Mouse (Mus musculus): ENCODE measurements at regions not wholly inside any gene's neighbourhood (a gene's known extent, or its start where the extent isn't known, plus 50 kb on each side); places are given as distances from the start of the nearest gene placed in this dataset.

DNA sequence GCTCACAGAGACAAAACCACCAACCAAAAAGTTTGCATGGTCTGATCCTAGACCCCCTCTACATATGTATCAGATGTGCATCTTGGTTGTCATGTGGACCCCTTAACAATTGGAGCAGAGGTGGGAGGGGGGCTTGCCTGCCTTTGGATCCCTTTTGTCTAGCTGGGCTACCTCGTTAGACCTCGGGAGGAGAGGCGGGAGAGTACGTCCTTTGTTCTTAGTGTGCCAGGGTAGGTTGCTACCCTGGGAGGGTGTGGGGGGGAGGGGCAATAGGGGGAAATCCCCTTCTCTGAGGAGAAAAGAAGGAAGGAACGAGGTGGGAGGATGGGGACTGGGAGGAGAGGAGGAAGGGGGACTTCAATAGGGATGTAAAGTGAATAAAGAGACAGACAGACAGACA, 58.5 kb upstream of the Coch start:
- Histone ChIP-seq H3K4me1 (ENCODE audit: control insufficient read depth in 1 of 2, insufficient read depth in 2 of 2, low read length in 2 of 2) (no peaks in the 10 kb centered on the region), H3K27me3 (ENCODE audit: control insufficient read depth in 1 of 2, insufficient read depth in 2 of 2, low read length in 2 of 2) (peaks cover 0 to 2% of the 10 kb centered on the region in 2 experiments; a peak in 2 of 4 replicates), H3K4me3 (ENCODE audit: control insufficient read depth in 1 of 2, insufficient read depth in 1 of 2, low read depth in 2 of 2, low read length in 2 of 2) (no peak overlapping the region), H3K27ac (ENCODE audit: control insufficient read depth, low read depth, low read length) (no peak overlapping the region), H3K36me3 (ENCODE audit: control insufficient read depth in 1 of 2, insufficient read depth in 2 of 2, low read length in 2 of 2) (no peaks in the 10 kb centered on the region), H3K9me3 (replicated peaks; ENCODE audit: insufficient read depth, low read length) (no peaks in the 10 kb centered on the region), H3K79me2 (ENCODE audit: control insufficient read depth, insufficient read depth, low read length, poor library complexity) (no peaks in the 10 kb centered on the region), H3K9ac (ENCODE audit: control insufficient read depth, low read depth, low read length, poor library complexity, severe bottlenecking) (no peak overlapping the region)
- TF ChIP-seq MYB (IDR thresholded peaks at IDR 0.05; ENCODE audit: low read depth, low read length) (no peak), ELF1 (IDR thresholded peaks at IDR 0.05; ENCODE audit: low read depth, low read length) (no peak), MXI1 (IDR thresholded peaks at IDR 0.05; ENCODE audit: low read depth, low read length) (no peak), BHLHE40 (IDR thresholded peaks at IDR 0.05; ENCODE audit: borderline replicate concordance, low read depth, low read length) (no peak), GABPA (IDR thresholded peaks at IDR 0.05; ENCODE audit: low read depth, low read length) (no peak), MAFK (IDR thresholded peaks at IDR 0.05; ENCODE audit: borderline replicate concordance, low read depth, low read length) (no peak), MYC (IDR thresholded peaks at IDR 0.05; ENCODE audit: low read depth, low read length) (no peak), ZMIZ1 (IDR thresholded peaks at IDR 0.05; ENCODE audit: low read depth, low read length) (no peak)
- no peak for DNase-seq (ENCODE audit: low read depth, low spot score)

DNA sequence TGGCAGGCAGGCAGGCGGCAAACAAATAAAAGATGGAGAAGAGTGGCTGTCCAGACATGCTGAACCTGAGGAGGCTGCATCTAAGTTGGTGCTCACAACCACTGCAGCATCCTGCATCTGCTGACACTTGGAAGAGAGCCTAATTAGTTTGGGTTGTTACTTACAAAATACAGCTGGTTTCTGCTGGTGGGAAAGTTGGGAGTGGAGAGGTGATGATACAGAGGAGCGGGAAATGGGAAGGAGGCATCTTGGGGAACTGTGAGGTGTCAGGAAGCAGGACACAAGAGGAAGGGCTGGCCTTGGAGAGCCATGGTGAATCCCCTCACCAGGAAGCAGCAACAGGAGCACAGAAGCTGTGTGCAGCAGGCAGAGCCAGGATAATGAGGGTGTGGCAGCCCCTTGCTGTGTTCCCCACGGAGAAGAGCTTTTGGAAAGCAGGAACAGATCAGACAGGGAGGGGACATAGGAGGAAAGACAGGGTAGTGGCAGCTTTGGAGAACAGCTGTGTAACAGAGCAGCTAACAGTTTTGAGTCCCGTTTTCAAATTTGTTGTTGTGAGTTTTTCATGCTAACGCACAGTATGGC, 58.0 kb upstream of the Coch start:
- Histone ChIP-seq H3K27me3 (ENCODE audit: control insufficient read depth in 1 of 2, insufficient read depth in 2 of 2, low read length in 2 of 2) (peaks cover 0 to 2% of the 10 kb centered on the region in 2 experiments; a peak in 2 of 4 replicates), H3K79me2 (ENCODE audit: control insufficient read depth, insufficient read depth, low read length, poor library complexity) (no peaks in the 10 kb centered on the region), H3K9ac (ENCODE audit: control insufficient read depth, low read depth, low read length, poor library complexity, severe bottlenecking) (no peak overlapping the region), H3K27ac (ENCODE audit: control insufficient read depth, low read depth, low read length) (no peak overlapping the region), H3K36me3 (ENCODE audit: control insufficient read depth in 1 of 2, insufficient read depth in 2 of 2, low read length in 2 of 2) (no peaks in the 10 kb centered on the region), H3K4me3 (ENCODE audit: control insufficient read depth in 1 of 2, insufficient read depth in 1 of 2, low read depth in 2 of 2, low read length in 2 of 2) (no peak overlapping the region), H3K9me3 (replicated peaks; ENCODE audit: insufficient read depth, low read length) (no peaks in the 10 kb centered on the region), H3K4me1 (ENCODE audit: control insufficient read depth in 1 of 2, insufficient read depth in 2 of 2, low read length in 2 of 2) (no peaks in the 10 kb centered on the region)
- TF ChIP-seq CHD1 (IDR thresholded peaks at IDR 0.05; ENCODE audit: low read depth, low read length) (no peak), USF1 (IDR thresholded peaks at IDR 0.05; ENCODE audit: low read depth, low read length) (no peak), SMC3 (IDR thresholded peaks at IDR 0.05; ENCODE audit: low read depth, low read length) (no peak), KAT2A (conservative IDR thresholded peaks at IDR 0.05; ENCODE audit: low read depth, low read length) (no peak), RAD21 (IDR thresholded peaks at IDR 0.05; ENCODE audit: low read depth, low read length) (no peak), E2F4 (IDR thresholded peaks at IDR 0.05; ENCODE audit: borderline replicate concordance, low read depth, low read length) (no peak), POLR2A (IDR thresholded peaks at IDR 0.05; ENCODE audit: control insufficient read depth in 1 of 2, insufficient read depth in 1 of 2, low read depth in 1 of 2, low read length in 2 of 2, poor library complexity in 1 of 2) (no peak), ETS1 (IDR thresholded peaks at IDR 0.05; ENCODE audit: low read depth, low read length) (no peak), POLR2AphosphoS2 (IDR thresholded peaks at IDR 0.05; ENCODE audit: low read length) (no peak)
- DNase-seq (ENCODE audit: low read depth, low spot score), result no peak
